Mouse (Mus musculus) spleen, postnatal 36 days (tissue): ENCODE measurements around the gene Rflna.

Experiments
- DNase-seq, 2 experiments: peaks; one replicate each; pipeline ENCODE4 v3.0.0; 2022; ENCODE audit warnings: low spot score in 2 of 2, mixed read lengths in 1 of 2

Gene Rflna

GRCm38 (mm10) chr5:125052237-125052602, 49.2 kb downstream of the Rflna start:
- DNase-seq = peak; percentile 47 to 54

GRCm38 (mm10) chr5:125052603-125053488, 49.8 kb downstream of the Rflna start:
- DNase-seq = peak; percentile 92 to 93

GRCm38 (mm10) chr5:125053661-125054060, 50.6 kb downstream of the Rflna start:
- DNase-seq = no peak

GRCm38 (mm10) chr5:125055901-125056300, 52.9 kb downstream of the Rflna start:
- DNase-seq = peak; percentile 39 to 51

GRCm38 (mm10) chr5:125056331-125056695, 53.3 kb downstream of the Rflna start:
- no peak for DNase-seq

- DNase-seq = no peak
Observed at GRCm38 (mm10) chr5:125056696-125057554, 53.9 kb downstream of the Rflna start.

- no peak for DNase-seq
Observed at GRCm38 (mm10) chr5:125057555-125058266, 54.7 kb downstream of the Rflna start.

GRCm38 (mm10) chr5:125058267-125058668, 55.2 kb downstream of the Rflna start:
- peak in 1 of 2 experiments; percentile 42 for DNase-seq
